Mouse (Mus musculus) heart, embryonic 10.5 days (tissue): Measurements from ENCODE around the gene Pigc. TPM values are rescaled to one million over a fixed set of nuclear protein-coding genes. Genes with fewer than 3 reads are reported as not detected.

Source experiments
- DNase-seq: peaks from one replicate; pipeline ENCODE4 v3.0.0-alpha.2; 2017; ENCODE audit warnings: low spot score
- H3K27ac ChIP-seq: fragments of 300-500 bp; sonication (generic); 2 replicates; pipeline ENCODE4 v1.5.1; 2016; ENCODE audit warnings: mild to moderate bottlenecking
- H3K27me3 ChIP-seq: fragments of 300-500 bp; sonication (generic); 2 replicates; pipeline ENCODE4 v1.6.1; 2016; ENCODE audit warnings: mild to moderate bottlenecking; ENCODE audit not compliant: poor library complexity, insufficient read depth, severe bottlenecking
- H3K36me3 ChIP-seq: fragments of 300-500 bp; sonication (generic); 2 replicates; pipeline ENCODE4 v1.6.1; 2016; ENCODE audit warnings: mild to moderate bottlenecking, moderate library complexity
- H3K4me1 ChIP-seq: fragments of 300-500 bp; sonication (generic); 2 replicates; pipeline ENCODE4 v1.6.1; 2016; ENCODE audit warnings: mild to moderate bottlenecking
- H3K4me3 ChIP-seq: fragments of 300-500 bp; sonication (generic); 2 replicates; pipeline ENCODE4 v1.5.1; 2016; ENCODE audit warnings: mild to moderate bottlenecking, moderate library complexity
- H3K9me3 ChIP-seq: fragments of 300-500 bp; sonication (generic); 2 replicates; pipeline ENCODE4 v1.6.1; 2016; ENCODE audit warnings: mild to moderate bottlenecking, moderate library complexity
- WGBS: fragments of 180-500 bp; shearing (Covaris S2); methylation state at CpG from one replicate; pipeline ENCODE4 v1.1.7; 2016; 5-methylcytosine and 5-hydroxymethylcytosine counted together
- polyA plus RNA-seq: library from polyadenylated mRNA; unstranded; fragments of >200 nt; fragmentation: Nextera tagmentation; extraction: Ambion mirVana; gene quantifications from 2 replicates; pipeline ENCODE4 v1.2.1, GENCODE M21; 2016

The Pigc gene
- polyA plus RNA-seq, 1 experiment from 2014 or later, result 29.9 TPM

DNA sequence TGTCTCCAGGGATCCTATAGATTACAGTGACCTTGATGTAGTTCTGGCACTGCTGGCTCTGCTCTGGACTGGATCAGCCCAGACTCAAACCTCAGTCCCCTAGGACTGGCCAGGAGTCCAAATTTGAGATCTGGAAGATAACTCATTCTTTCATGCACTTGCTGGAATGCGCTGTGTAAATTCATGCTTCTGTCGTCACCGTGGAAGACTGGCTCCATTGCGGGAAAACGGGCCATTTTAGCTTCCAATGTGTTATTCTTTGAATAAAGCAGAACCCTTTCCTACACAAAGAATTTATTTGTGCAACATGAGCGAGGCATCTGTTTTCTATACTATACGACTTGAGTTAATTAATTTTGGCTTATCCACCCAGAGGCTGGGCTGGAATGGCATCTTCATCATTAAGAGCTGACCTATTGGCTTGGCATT is 51.3 kb downstream of the Pigc start:
- 73% methylated on average over 7 of the region's 7 CpGs for WGBS

DNA sequence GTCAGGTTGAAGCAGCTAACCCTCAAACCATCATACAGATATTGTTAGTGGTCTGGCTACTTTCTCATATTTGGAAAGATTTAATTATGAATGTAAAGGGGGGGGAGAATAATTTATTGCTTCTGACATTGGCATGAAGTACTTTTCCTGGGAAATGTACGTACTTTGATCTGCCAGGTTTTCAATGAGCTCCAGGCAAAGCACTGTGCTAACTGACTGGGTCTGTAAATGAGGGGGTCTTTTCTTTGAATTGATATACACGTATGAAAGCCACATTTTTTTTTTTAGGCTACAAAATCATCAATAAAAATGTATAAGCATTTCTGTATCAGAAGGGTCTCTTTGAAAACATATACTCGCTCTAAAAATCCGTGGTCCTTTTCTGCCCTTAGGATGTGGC is 51.8 kb downstream of the Pigc start:
- no peaks in the 10 kb centered on the region for H3K36me3 ChIP-seq
- peaks cover 28% of the 10 kb centered on the region; the same call in 1 of the 2 replicates for H3K4me1 ChIP-seq
- H3K27me3 ChIP-seq, result no peaks in the 10 kb centered on the region
- 65% methylated on average over 4 of the region's 4 CpGs for WGBS
- DNase-seq, result no peak
- H3K4me3 ChIP-seq, result no peak overlapping the region
- H3K27ac ChIP-seq, result no peak overlapping the region
- H3K9me3 ChIP-seq, result no peaks in the 10 kb centered on the region

More for the DNA sequence above, 51.3 kb downstream of the Pigc start:
- H3K27ac ChIP-seq, result no peak overlapping the region
- no peak overlapping the region for H3K4me3 ChIP-seq
- H3K9me3 ChIP-seq, result no peaks in the 10 kb centered on the region
- no peaks in the 10 kb centered on the region for H3K36me3 ChIP-seq
- DNase-seq, result no peak
- peaks cover 31% of the 10 kb centered on the region for H3K4me1 ChIP-seq
- no peaks in the 10 kb centered on the region for H3K27me3 ChIP-seq

Other genes starting within 250 kb of the Pigc start
- not detected in 2 replicates for gene Fasl, start 180.7 kb upstream of the Pigc start, polyA plus RNA-seq
- gene Suco, start 92.5 kb upstream of the Pigc start, polyA plus RNA-seq, result 23.4 and 26.1 TPM in 2 replicates
- gene 4930558K02Rik, start 10.4 kb downstream of the Pigc start, polyA plus RNA-seq, result not detected in 2 replicates